Mouse (Mus musculus) limb, embryonic 10.5 days (tissue): Measurements from ENCODE around the gene Runx1. TPM values are rescaled to one million over a fixed set of nuclear protein-coding genes. Genes with fewer than 3 reads are reported as not detected.

Source experiments
- DNase-seq: peaks from one replicate; pipeline ENCODE4 v3.0.0-alpha.2; 2017; ENCODE audit warnings: low spot score
- H3K27ac ChIP-seq: fragments of 300-500 bp; sonication (generic); 2 replicates; pipeline ENCODE4 v1.5.1; 2016; ENCODE audit warnings: mild to moderate bottlenecking
- H3K27me3 ChIP-seq: fragments of 300-500 bp; sonication (generic); 2 replicates; pipeline ENCODE4 v1.6.1; 2016; ENCODE audit warnings: low read depth, mild to moderate bottlenecking; ENCODE audit not compliant: poor library complexity, severe bottlenecking
- H3K36me3 ChIP-seq: fragments of 300-500 bp; sonication (generic); 2 replicates; pipeline ENCODE4 v1.6.1; 2016; ENCODE audit warnings: mild to moderate bottlenecking, moderate library complexity
- H3K4me1 ChIP-seq: fragments of 300-500 bp; sonication (generic); 2 replicates; pipeline ENCODE4 v1.6.1; 2016
- H3K4me3 ChIP-seq: fragments of 300-500 bp; sonication (generic); 2 replicates; pipeline ENCODE4 v1.5.1; 2016; ENCODE audit warnings: mild to moderate bottlenecking, moderate library complexity
- H3K9me3 ChIP-seq: fragments of 300-500 bp; sonication (generic); replicated peaks from 2 replicates; pipeline ENCODE4 v1.6.1; 2016; ENCODE audit warnings: mild to moderate bottlenecking
- WGBS: fragments of 180-500 bp; shearing (Covaris S2); methylation state at CpG from one replicate; pipeline ENCODE4 v1.1.7; 2016; 5-methylcytosine and 5-hydroxymethylcytosine counted together
- polyA plus RNA-seq: library from polyadenylated mRNA; unstranded; fragments of >200 nt; fragmentation: Nextera tagmentation; extraction: Ambion mirVana; gene quantifications from 2 replicates; pipeline ENCODE4 v1.2.1, GENCODE M21; 2016

The Runx1 gene
- polyA plus RNA-seq, 1 experiment from 2014 or later = 1.2 TPM

GRCm38 (mm10) chr16:92782408-92782807 lies 43.5 kb downstream of the Runx1 start:
- WGBS = 82% methylated on average over 6 of the region's 6 CpGs
- no peak overlapping the region for H3K4me3 ChIP-seq
- H3K27ac ChIP-seq = no peak overlapping the region
- H3K9me3 ChIP-seq = no peaks in the 10 kb centered on the region
- H3K36me3 ChIP-seq = no peaks in the 10 kb centered on the region
- H3K4me1 ChIP-seq = peaks cover 14% of the 10 kb centered on the region
- peaks cover 20% of the 10 kb centered on the region for H3K27me3 ChIP-seq
- no peak for DNase-seq

- 86% methylated on average over 9 of the region's 9 CpGs for WGBS
- peaks cover 14% of the 10 kb centered on the region for H3K4me1 ChIP-seq
- H3K27me3 ChIP-seq = peaks cover 20% of the 10 kb centered on the region
Measured at GRCm38 (mm10) chr16:92779896-92780435, 46.0 kb downstream of the Runx1 start.

GRCm38 (mm10) chr16:92779175-92779574 lies 46.8 kb downstream of the Runx1 start:
- Histone ChIP-seq H3K27me3 (peaks cover 20% of the 10 kb centered on the region), H3K36me3 (no peaks in the 10 kb centered on the region), H3K27ac (no peak overlapping the region), H3K4me3 (no peak overlapping the region), H3K4me1 (peaks cover 12% of the 10 kb centered on the region), H3K9me3 (no peaks in the 10 kb centered on the region)
- 99% methylated on average over 2 of the region's 2 CpGs for WGBS
- no peak for DNase-seq

More at GRCm38 (mm10) chr16:92779896-92780435, 46.0 kb downstream of the Runx1 start:
- no peak for DNase-seq
- H3K27ac ChIP-seq = no peak overlapping the region
- H3K4me3 ChIP-seq = no peak overlapping the region
- no peaks in the 10 kb centered on the region for H3K9me3 ChIP-seq
- H3K36me3 ChIP-seq = no peaks in the 10 kb centered on the region

- no peaks in the 10 kb centered on the region for H3K36me3 ChIP-seq
- no peaks in the 10 kb centered on the region for H3K9me3 ChIP-seq
- H3K4me3 ChIP-seq = no peak overlapping the region
- DNase-seq = no peak
- peaks cover 3% of the 10 kb centered on the region; the same call in 1 of the 2 replicates for H3K4me1 ChIP-seq
- H3K27me3 ChIP-seq = peaks cover 16% of the 10 kb centered on the region
- H3K27ac ChIP-seq = no peak overlapping the region
- WGBS = 48% methylated on average over 9 of the region's 9 CpGs
Measured at GRCm38 (mm10) chr16:92778096-92778780, 47.7 kb downstream of the Runx1 start.

- Histone ChIP-seq H3K27me3 (no peaks in the 10 kb centered on the region), H3K4me1 (no peaks in the 10 kb centered on the region), H3K27ac (no peak overlapping the region), H3K36me3 (no peaks in the 10 kb centered on the region), H3K9me3 (no peaks in the 10 kb centered on the region), H3K4me3 (no peak overlapping the region)
- WGBS = 89% methylated on average over 4 of the region's 4 CpGs
- no peak for DNase-seq
Measured at GRCm38 (mm10) chr16:92767862-92768261, 58.1 kb downstream of the Runx1 start.

GRCm38 (mm10) chr16:92767423-92767822 lies 58.5 kb downstream of the Runx1 start:
- Histone ChIP-seq H3K27me3 (0 out of 2 replicates have a peak, but pooled peaks cover 4% of the 10 kb centered on the region), H3K27ac (no peak overlapping the region), H3K36me3 (no peaks in the 10 kb centered on the region), H3K4me3 (no peak overlapping the region), H3K4me1 (no peaks in the 10 kb centered on the region), H3K9me3 (no peaks in the 10 kb centered on the region)
- DNase-seq = no peak
- WGBS = 90% methylated on average over 7 of the region's 7 CpGs

- no peaks in the 10 kb centered on the region for H3K9me3 ChIP-seq
- no peak for DNase-seq
- H3K36me3 ChIP-seq = no peaks in the 10 kb centered on the region
- 0 out of 2 replicates have a peak, but pooled peaks cover 6% of the 10 kb centered on the region for H3K27me3 ChIP-seq
- no peak overlapping the region for H3K27ac ChIP-seq
- no peaks in the 10 kb centered on the region for H3K4me1 ChIP-seq
- no peak overlapping the region for H3K4me3 ChIP-seq
- WGBS = 81% methylated on average over 13 of the region's 13 CpGs
Measured at GRCm38 (mm10) chr16:92764741-92765396, 61.1 kb downstream of the Runx1 start.

GRCm38 (mm10) chr16:92763666-92764065 lies 62.3 kb downstream of the Runx1 start:
- H3K9me3 ChIP-seq = no peaks in the 10 kb centered on the region
- no peak for DNase-seq
- H3K4me1 ChIP-seq = no peaks in the 10 kb centered on the region
- 96% methylated on average over 3 of the region's 3 CpGs for WGBS
- no peaks in the 10 kb centered on the region for H3K36me3 ChIP-seq
- H3K27me3 ChIP-seq = 0 out of 2 replicates have a peak, but pooled peaks cover 6% of the 10 kb centered on the region
- H3K4me3 ChIP-seq = no peak overlapping the region
- H3K27ac ChIP-seq = no peak overlapping the region

- no peak for DNase-seq
Measured at GRCm38 (mm10) chr16:92761968-92762521, 63.9 kb downstream of the Runx1 start.

GRCm38 (mm10) chr16:92760091-92760490 lies 65.9 kb downstream of the Runx1 start:
- DNase-seq = no peak
- Histone ChIP-seq H3K27me3 (peaks cover 7% of the 10 kb centered on the region; the same call in 1 of the 2 replicates), H3K4me1 (0 out of 2 replicates have a peak, but pooled peaks cover 3% of the 10 kb centered on the region), H3K27ac (no peak overlapping the region), H3K9me3 (no peaks in the 10 kb centered on the region), H3K36me3 (no peaks in the 10 kb centered on the region), H3K4me3 (no peak overlapping the region)
- 90% methylated on average over 3 of the region's 3 CpGs for WGBS

More at GRCm38 (mm10) chr16:92761968-92762521, 63.9 kb downstream of the Runx1 start:
- no peak overlapping the region for H3K4me3 ChIP-seq
- H3K9me3 ChIP-seq = no peaks in the 10 kb centered on the region
- 80% methylated on average over 15 of the region's 15 CpGs for WGBS
- no peaks in the 10 kb centered on the region for H3K36me3 ChIP-seq
- H3K4me1 ChIP-seq = no peaks in the 10 kb centered on the region
- H3K27ac ChIP-seq = no peak overlapping the region
- 0 out of 2 replicates have a peak, but pooled peaks cover 6% of the 10 kb centered on the region for H3K27me3 ChIP-seq

- Histone ChIP-seq H3K4me1 (0 out of 2 replicates have a peak, but pooled peaks cover 8% of the 10 kb centered on the region), H3K27me3 (peaks cover 10% of the 10 kb centered on the region; the same call in 1 of the 2 replicates), H3K9me3 (no peaks in the 10 kb centered on the region), H3K4me3 (no peak overlapping the region), H3K36me3 (no peaks in the 10 kb centered on the region), H3K27ac (no peak overlapping the region)
- 93% methylated on average over 4 of the region's 4 CpGs for WGBS
- no peak for DNase-seq
Measured at GRCm38 (mm10) chr16:92757564-92757963, 68.4 kb downstream of the Runx1 start.

- no peak for DNase-seq
- peaks cover 7% of the 10 kb centered on the region; the same call in 1 of the 2 replicates for H3K27me3 ChIP-seq
- 88% methylated on average over 3 of the region's 3 CpGs for WGBS
- no peak overlapping the region for H3K27ac ChIP-seq
- H3K4me3 ChIP-seq = no peak overlapping the region
- H3K36me3 ChIP-seq = no peaks in the 10 kb centered on the region
- H3K9me3 ChIP-seq = no peaks in the 10 kb centered on the region
- H3K4me1 ChIP-seq = 0 out of 2 replicates have a peak, but pooled peaks cover 8% of the 10 kb centered on the region
Measured at GRCm38 (mm10) chr16:92753944-92754343, 72.0 kb downstream of the Runx1 start.
